Mouse (Mus musculus) heart, adult 2 months (tissue): ENCODE results near the gene Zc3h12a.

Experiments
- CTCF ChIP-seq: fragments of 200-600 bp; IDR thresholded peaks from 2 replicates; pipeline ENCODE4 v1.8.1; 2022; ENCODE audit warnings: antibody characterized with exemption, mild to moderate bottlenecking, moderate library complexity
- EP300 ChIP-seq: fragments of 200-500 bp; IDR thresholded peaks from 2 replicates; pipeline ENCODE4 v1.6.1; 2011; ENCODE audit warnings: low read depth, low read length, control low read depth; ENCODE audit not compliant: insufficient read depth
- POLR2A ChIP-seq: fragments of 200-500 bp; IDR thresholded peaks from 2 replicates; pipeline ENCODE4 v1.6.1; 2011; ENCODE audit warnings: mild to moderate bottlenecking, low read depth, low read length, control low read depth; ENCODE audit not compliant: insufficient read depth

- TF ChIP-seq CTCF: no peak
- TF ChIP-seq POLR2A: no peak
- TF ChIP-seq EP300: no peak
Observed at GRCm38 (mm10) chr4:125119721-125120120, 7.9 kb downstream of the Zc3h12a start.
